Mouse (Mus musculus) embryo, embryonic 11 days (tissue): ENCODE results near the gene Rpl9.

ENCODE experiments used
- DNase-seq: peaks from one replicate; pipeline ENCODE4 v3.0.0-alpha.2; 2015

Rpl9 gene

DNA sequence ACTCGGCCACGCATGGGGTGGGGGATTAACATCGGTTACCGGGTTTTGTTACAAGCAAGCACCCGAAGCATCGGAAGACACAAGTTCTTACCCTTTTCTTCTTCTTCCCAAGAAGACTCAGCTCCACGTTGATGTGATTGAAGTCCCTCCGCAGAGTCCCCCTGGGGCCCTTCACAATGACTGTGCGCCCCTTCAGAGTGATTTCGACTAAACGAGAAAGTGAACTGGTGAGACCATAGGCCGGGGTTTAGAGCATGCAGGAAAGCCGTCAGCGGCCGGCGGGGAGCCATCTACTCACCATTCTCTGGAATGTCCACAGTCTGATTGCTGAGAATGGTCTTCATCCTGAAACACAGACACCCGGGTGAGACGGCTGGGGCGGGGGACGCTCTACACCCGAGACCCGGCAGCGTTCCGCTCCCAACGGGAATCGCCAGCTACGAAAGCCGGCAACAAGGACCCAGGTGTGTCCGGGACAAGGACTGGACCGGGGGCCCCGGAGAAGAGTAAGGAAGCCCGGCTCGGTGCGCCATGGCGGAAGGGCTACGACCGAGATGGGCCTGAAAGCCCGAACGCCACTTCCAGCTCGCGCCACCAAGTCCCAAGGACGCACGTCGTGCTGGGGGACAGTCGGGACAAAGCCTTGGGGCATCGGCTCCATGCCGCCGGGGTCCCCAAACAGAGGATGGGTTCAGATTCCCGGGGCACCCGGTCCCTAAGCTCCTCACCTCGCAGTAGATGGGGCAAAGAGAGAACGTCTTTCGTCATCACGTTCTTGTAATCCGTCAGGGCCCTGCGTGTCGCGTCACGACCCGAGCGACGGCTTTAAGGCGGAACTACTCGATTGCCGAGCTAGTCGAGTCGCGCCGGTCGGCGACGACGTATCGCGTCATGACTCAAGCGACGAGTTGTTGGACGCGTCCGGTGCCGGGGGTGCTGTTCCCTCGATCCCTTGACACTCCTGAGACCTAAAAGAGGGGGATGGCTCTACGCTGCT lies at the start of gene Rpl9, which contains the start of gene Lias:
Gene Rpl9, minus strand, starts transcription at position 797 of the 997 bp plus-strand sequence.
Gene Lias, plus strand, starts transcription at position 850 of the 997 bp plus-strand sequence.
- peak; percentile 98 for DNase-seq

GRCm38 (mm10) chr5:65438041-65438440 lies 46.8 kb upstream of the Rpl9 start:
- no peak for DNase-seq

GRCm38 (mm10) chr5:65435806-65436561 lies 44.7 kb upstream of the Rpl9 start, which contains the start of gene Ugdh:
Ugdh (minus strand) TSS chr5:65435949.
- peak; percentile 99 for DNase-seq

DNA sequence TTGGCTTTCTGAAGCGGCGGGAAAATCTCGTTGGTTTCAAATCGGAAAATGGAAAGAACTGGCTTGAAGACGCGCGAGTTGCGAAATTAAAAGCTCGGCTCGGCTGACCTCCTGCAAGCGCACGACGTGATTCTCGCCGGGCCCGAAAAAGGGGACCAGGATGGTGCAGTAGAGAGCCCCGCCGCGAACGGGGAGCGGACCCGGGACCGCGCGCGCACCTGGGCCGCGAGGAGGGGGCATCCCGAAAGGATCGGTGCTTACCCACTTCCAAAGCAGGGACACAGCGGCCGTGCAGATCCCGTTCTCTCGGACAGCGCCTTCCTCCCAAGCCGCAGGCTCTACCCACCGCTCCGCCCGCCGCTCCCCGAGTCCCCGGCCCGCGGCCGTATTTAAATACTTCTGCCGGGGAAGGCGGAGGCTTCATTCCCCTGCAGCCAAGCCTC lies 44.1 kb upstream of the Rpl9 start:
- DNase-seq, result no peak

DNA sequence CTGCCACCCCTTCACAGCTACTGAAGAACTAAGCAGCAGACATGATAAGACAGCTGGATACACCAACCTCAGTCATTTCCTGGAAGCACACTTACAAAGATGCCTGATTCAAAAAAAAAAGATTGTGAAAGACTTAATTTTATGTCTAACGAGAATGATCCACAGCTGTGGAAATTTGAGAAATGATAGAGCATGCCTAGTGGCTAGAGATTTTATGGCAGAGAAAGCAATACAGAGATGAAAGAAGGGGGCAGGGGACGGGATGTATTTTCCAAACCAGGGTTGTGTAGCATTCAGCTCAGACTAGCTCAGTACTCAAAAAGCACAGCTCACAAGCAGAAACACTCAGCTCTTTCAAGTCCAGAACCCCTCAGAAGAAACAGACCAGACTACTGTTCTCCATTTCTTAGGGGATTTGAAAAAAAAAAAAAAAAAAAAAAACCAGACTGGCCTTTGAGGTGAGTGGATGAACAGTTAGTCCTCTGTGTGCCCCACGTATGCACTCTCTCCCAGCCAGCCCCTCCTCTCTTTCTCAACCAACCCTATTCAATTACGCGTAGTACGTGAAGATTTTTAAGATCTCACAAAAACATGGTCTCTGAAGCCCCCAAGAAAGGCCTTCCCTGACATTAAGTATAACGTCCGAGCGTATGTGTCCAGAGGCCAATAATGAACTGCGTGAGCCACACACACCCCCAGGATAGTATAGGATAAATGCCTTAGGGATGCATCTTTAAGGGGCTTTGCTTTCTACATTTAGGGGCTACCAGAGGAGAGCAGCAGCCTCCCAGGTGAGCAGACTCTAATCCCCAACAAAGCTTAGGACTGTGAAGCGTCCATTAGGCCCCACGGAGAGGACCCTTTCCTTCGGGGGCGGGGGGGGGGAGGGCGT lies 43.5 kb upstream of the Rpl9 start:
- peak; percentile 43 for DNase-seq

DNA sequence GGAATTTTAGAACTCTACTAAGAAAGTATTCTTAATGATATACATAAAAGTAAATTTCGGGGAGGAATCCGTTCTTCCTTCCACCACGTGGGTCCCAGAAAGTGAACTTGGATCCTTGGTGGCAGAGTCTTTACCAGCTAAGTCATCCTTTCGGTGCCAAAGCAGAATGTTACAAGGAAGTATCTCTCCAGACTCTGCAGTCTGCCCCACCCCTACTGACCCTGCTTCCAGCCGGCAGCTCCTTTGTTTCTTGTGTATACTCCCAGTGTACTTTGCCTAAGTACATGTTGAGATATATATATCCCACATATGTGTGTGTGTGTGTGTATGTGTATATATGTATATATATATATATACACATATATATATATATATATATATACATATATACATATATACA lies 38.2 kb upstream of the Rpl9 start:
- no peak for DNase-seq

- DNase-seq, result no peak
Observed at GRCm38 (mm10) chr5:65428321-65428720, 37.1 kb upstream of the Rpl9 start.

GRCm38 (mm10) chr5:65425251-65425650 lies 34.0 kb upstream of the Rpl9 start:
- no peak for DNase-seq

DNA sequence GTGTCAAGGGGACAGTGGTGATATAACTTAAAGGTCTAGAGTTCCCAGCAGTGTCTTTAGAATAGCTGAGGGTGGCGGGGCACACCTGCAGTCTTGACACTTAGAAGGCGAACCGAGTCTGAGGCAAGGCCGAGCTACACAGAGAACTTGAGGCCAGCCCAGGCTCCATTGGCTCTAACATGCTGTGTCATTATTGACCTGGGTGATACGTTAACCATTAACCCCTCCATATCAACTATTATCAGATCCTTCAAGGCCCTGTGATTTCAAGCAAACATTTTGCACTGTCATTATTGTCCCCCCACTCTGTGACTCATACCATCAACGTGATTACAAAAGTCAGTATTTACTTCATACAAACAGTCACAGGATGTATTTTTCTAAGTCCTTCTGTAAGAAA lies 33.0 kb upstream of the Rpl9 start:
- DNase-seq, result no peak

GRCm38 (mm10) chr5:65422803-65423202 lies 31.6 kb upstream of the Rpl9 start:
- DNase-seq, result no peak

GRCm38 (mm10) chr5:65420822-65421221 lies 29.6 kb upstream of the Rpl9 start:
- no peak for DNase-seq

GRCm38 (mm10) chr5:65419136-65419535 lies 27.9 kb upstream of the Rpl9 start:
- DNase-seq, result no peak

GRCm38 (mm10) chr5:65415653-65416458 lies 24.6 kb upstream of the Rpl9 start:
- DNase-seq, result peak; percentile 74

DNA sequence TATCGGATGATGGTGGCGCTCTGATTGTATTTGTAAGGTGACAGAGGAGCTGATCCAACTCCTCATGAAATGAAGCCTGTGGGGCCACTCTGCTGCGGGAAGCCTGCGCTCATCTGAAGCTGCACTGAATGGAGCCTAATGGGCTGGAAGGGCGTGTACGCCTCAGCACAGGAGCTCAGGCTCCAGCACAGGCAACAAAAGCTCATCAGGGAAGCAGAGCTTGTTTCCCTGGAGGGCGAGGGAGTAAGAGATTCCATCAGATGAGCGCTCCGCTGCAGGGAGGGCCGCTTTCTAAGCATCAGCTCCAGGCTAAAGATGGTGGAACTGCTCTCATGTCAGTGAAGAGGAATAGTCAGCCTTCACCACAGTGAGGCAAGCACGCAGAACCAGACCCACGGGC lies 16.7 kb upstream of the Rpl9 start:
- DNase-seq, result peak; percentile 13

DNA sequence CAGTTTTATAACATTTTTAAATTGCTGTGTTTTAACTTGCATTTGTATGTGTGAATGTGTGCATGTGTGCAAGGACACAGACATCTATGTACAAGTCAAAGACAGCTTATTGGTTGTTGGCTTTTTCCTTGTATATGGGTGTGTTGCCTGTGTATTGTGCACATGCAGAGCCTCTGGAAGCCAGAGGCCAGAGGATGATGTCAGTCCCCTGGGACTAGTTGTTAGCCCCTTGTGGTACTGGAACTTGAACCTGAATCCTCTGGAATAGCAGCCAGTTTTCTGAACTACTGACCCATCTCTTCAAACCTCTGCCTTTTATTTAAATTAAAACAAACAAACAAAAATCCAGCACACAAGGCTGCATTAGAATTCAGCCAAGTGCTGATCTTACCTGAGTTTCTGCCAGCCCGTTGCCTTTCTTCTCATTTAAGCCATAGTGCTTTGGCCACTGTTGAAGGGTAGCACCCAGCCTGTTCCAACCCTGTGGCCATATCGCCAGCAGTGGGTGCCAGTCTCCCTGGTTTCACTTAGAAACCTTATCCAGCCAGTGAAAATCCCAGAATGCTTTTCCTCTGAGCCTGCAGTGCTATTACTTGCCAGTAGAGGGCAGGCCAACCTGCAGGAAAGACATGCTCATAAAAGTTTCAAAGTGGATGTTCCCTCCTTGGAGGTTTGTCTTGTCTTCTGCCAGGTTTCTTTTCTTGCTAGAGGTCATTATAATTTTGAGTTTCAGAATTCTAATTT lies 10.2 kb upstream of the Rpl9 start:
- DNase-seq, result peak; percentile 80

- no peak for DNase-seq
Observed at GRCm38 (mm10) chr5:65394425-65394824, 3.2 kb upstream of the Rpl9 start.

GRCm38 (mm10) chr5:65391753-65392152 lies 509 bp upstream of the Rpl9 start:
- DNase-seq, result peak; percentile 58

- DNase-seq, result no peak
Observed at GRCm38 (mm10) chr5:65387008-65387867, 4.0 kb downstream of the Rpl9 start.

DNA sequence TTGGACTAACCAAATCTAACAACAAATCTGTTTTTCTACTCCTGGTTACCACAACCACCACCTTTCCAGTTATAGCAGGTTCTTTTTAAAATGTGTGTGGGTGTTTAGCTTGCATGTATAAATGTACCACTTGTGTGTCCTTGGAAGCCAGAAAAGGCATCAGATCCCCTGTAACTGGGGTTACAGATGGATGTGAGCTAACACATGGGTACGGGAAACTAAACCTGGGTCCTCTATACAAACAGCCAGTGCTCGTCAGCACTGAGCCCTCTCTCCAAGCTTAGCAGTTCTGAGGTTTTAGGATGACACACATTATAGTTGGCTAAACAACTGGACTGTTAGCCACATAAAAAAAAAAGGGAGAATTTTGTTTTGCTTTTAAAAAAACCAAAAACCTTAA lies 5.5 kb downstream of the Rpl9 start:
- DNase-seq, result no peak

DNA sequence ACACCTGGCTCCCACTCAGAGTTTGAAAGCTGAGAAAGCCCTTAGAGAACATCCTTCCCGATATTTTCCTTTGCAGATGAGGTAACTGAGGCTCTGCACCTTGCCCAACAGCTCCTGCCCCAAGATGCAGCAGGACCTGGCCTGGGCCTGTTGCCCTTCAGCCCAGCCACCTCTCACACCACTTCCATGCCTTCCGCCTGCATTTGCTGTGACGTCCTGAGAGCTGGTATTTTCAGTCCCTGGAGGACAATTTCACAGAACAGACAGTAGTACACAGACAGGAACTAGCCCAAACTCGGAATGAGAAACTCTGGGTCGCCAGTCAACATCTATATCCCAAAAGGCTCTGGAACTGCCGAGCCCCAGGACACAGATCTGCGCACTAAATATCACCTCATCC lies 16.5 kb downstream of the Rpl9 start:
- DNase-seq, result no peak
